Mouse (Mus musculus) yolk sac, embryonic 10.5 days (tissue): ENCODE results near the gene Mb.

Experiments
- DNase-seq: peaks from one replicate; pipeline ENCODE4 v3.0.0-alpha.2; 2017; ENCODE audit warnings: low spot score

Gene Mb

DNA sequence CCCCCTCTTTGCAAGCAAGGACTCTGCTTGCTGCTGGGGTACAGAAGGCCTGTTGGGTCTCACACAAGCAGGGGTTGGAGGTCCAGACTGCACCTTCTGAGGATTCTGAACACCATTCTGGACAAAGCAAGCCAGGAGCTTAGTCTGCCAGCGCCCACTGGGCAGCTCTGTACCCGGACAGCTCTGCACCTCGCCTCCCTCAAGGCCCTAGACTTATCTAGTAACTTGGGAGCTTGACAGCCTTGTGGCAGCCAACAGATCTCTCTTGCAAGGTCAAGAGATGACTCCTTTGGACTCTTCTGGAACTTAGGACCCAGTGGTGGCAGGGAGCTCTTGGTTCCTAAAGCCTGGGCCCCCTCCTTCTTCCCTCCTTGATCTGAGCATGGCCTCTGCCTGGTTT lies 23.4 kb downstream of the Mb start:
- DNase-seq: no peak

- no peak for DNase-seq
These were observed 24.4 kb downstream of the Mb start for GRCm38 (mm10) chr15:77025884-77026583.

GRCm38 (mm10) chr15:77022401-77022957 lies 28.0 kb downstream of the Mb start:
- no peak for DNase-seq

GRCm38 (mm10) chr15:77021851-77022250 lies 28.6 kb downstream of the Mb start:
- no peak for DNase-seq

- no peak for DNase-seq
These were observed 29.4 kb downstream of the Mb start for GRCm38 (mm10) chr15:77021056-77021455.

DNA sequence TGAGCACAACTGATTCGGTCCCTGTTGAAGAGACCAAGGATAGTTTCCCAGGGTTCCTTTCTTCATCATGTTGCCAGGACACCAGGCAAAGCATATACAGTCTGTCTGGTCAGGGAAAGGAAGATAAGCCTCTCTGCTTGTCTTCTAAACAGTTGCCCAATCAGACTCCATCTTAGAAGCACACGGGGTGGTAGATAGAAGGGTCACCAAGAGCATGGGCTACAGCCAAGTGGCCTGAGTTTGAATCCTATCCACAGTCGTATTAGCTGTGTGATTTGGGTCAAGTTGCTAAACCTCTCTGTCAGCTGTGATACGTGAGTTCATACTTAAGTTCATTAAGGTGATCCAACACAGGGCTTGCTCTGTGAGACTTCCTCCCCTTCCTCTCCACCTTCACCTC lies 30.3 kb downstream of the Mb start:
- no peak for DNase-seq

DNA sequence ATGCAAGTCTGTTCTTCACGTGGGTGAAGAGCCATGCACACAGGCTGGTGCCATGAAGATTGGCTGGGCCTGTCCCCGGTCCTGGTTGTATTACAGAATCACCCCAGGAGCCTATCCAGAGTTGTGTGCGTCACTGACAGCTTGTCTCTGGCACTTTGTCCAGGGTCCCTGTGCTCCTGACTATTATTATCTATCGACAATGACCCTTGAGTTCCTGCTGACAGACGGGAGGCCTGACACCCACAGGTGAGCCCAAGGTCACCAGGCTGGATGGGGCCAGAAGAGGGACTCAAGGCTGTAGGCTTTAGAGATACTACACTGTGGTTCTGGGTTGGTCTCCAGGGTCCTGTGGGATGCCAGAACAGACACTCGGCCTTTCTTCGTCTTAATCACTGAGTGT lies 30.9 kb downstream of the Mb start:
- no peak for DNase-seq

GRCm38 (mm10) chr15:77018740-77019340 lies 31.6 kb downstream of the Mb start:
- DNase-seq: no peak

- DNase-seq: no peak
These were observed 32.6 kb downstream of the Mb start for GRCm38 (mm10) chr15:77017897-77018296.

DNA sequence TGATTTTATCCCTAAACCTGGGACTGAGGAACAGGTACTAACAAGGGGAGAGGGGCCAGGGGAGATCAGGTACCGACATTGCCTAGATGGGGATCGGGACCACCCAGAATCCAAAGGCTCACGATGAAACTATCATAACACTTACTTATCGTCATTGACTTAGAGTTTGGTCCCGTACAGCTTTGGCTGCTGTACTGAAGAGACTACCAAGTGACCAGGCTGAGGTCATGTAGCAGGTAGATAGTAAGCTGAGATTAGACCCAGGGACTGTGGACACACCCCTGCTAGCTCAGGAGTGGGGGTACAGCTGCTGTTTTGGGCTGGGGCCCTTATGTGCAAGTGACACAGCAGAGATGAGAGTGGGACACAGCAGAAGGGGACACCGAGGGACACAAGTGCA lies 34.0 kb downstream of the Mb start:
- DNase-seq: no peak

GRCm38 (mm10) chr15:77014985-77015384 lies 35.5 kb downstream of the Mb start:
- peak; percentile 29 for DNase-seq

DNA sequence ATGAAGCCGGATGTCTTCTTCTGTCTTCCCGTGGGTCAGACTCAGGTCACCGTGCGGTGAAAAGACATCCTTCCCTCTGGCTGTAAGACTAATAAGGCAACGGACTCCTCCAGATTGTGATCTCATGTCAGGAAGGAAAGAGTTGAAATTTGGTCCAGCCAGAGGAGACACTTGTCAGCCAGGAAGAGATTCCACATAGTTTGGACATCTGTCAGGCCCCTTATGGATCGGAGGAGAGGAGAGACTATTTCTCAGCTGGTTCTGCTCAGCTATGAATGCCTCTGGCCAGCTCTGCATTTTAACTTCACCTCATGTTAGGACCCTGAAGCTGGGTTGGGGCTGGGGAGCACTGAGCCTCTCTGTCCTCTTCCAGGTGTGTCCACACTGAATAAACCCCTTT lies 36.0 kb downstream of the Mb start:
- DNase-seq: no peak

- DNase-seq: no peak
These were observed 36.7 kb downstream of the Mb start for GRCm38 (mm10) chr15:77013753-77014241.

- DNase-seq: no peak
These were observed 41.6 kb downstream of the Mb start for GRCm38 (mm10) chr15:77008851-77009250.

DNA sequence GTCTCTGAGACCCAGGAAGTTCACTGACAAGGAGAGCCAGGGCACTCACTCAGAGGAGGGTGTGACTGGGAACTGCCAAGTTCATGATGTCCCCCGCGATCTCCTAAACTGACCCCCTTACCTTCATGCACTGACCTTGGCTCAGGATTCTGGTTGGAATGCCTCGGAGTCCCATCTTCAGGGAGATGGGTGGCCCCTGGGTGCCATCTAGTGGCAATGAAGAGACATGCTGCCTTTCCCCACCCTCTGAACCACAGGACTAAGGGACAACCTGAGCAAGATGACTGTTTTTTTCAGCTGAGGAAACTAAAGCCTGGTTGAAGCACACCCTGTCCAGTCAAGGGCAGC lies 46.6 kb downstream of the Mb start:
- DNase-seq: no peak

DNA sequence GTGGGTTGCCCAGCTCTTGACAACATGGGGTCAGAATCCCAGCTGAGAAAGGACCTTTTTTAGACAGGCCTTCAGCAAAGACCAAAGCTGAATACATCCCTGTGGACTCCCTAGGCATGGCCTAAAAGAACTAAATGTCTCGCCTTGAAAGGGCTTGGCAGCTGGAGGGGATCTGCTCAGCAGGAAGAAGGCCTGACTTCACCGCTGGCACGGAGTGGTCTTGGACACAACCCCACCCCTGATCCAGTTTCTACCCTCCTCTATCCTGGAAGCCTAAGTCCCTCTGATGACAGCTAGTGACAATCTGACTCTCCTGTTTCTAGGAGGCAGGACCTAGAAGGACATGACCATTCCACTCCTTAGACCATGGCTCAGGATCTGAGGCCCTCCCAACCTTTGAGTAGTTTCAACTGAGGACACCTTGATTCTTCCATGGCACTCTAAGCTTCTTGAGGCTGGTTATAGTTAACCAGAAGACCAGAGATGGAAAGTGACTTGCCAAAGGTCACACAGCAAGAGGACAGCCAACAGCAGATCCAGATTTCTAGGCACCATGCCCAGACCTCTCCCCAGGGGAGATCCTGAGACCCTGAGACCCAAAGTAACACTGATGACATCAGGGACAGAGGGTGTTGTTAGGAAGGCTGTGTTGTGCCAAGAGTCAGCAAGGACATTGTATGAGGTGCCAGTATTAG lies 47.1 kb downstream of the Mb start:
- no peak for DNase-seq

DNA sequence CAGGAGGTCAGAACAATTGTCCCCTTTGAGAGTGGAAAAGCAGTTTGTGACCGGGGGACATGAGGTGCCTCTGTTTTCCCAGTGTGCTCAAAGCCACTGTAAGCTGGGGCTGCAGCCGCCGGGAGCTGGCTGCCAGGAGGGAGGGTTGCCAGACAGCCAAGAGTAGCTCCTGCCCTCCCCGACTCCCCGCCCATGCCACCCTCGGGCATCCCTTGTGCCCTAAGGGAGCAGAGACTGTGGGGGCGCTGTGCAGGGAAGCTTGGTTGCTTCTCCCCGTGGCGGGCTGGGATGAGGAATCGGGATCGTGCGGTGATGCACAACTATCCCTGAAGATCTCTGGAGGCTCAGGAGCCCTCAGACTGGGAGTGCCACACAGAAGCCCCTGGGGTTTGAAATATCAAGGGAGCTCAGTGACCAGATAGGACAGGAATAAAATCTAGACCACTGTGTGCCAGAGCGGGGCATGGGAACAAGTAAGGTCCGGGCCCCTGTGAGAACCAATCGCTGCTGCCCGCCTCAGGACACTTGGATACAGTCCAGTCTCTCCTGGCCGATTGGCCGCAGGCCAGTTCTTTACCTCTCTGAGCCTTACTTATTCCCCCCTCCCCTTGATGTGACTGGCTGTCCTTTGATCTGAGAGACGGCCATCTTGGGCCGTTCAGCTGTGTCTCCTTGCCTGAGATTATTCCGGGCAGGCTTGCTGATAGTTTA lies 51.4 kb downstream of the Mb start:
- DNase-seq: no peak

DNA sequence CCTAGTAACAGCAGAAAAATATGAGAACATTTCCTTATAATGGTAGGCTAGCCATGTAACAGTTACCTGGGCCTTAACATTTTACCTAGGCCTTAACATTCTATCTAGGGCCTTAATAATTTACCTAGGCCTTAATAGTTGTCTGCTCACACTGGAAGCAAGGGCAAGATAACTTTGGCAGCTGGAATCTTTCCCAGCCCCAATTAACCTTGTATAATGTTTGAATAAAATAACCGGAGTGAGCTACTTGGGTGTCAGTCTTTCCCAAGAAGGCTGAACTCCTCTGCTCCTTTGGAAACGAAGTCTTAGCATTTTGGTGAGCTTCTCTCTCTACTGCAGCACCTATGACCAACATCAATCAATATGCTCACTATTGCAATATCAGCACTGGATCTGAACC lies 52.4 kb downstream of the Mb start:
- no peak for DNase-seq

DNA sequence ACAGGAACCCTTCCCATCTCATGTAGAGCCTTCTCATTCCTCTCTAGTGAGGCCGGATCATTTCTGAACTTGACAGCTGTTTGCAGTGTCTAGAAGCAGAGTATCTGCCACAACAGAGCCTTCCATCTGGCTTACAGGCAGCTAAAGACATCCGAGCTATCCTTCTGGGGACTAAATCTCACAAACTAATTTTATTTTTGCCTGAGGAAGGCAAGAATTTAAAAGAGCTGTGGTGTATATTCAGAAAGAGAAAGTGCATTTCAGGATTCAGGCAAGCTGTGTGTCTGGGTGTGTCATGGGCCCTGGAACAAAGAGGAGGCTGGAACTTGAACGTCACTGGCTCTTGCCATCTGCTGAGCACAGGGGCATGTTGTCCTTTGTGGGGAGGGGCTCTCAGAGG lies 56.1 kb downstream of the Mb start:
- no peak for DNase-seq

DNA sequence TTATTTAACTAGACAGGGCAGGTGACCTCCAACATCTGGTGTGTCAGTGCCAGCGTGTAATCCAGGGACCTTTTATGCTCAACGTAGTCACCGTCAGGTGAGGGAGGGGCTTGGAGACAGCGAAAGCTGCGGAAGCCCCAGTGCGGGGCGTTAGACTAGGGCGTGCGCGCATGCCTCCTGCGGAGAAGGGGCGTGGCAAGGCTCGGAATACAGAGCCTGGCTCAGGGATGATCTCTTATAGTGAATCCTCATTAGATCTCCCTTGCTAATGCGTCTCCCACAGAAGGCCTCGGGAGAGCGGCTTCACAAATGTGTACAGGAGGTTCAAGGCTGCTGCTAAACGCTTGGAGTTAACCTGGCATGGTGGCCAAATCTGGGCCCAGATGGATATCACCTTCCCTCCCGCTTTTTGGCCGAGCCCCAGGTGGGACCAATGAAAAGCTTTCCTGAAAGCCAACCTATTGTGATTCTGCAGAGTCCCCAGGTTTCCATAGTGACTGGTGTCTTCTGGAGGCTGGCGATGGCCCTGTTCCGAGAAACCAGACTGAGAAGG lies 62.9 kb downstream of the Mb start:
- DNase-seq: peak; percentile 44

- no peak for DNase-seq
These were observed 63.3 kb downstream of the Mb start for GRCm38 (mm10) chr15:76987137-76987536.

- no peak for DNase-seq
These were observed 67.7 kb downstream of the Mb start for GRCm38 (mm10) chr15:76982745-76983144.
